Mouse (Mus musculus) layer of hippocampus, postnatal 10 days (tissue): ENCODE data around the gene Cks1b. TPM values are rescaled to one million over a fixed set of nuclear protein-coding genes. Genes with fewer than 3 reads are reported as not detected.

ENCODE experiments used
- DNase-seq, 2 experiments: peaks; one replicate each; pipeline ENCODE4 v3.0.0; 2021; ENCODE audit warnings: low spot score in 2 of 2
- total RNA-seq, 2 experiments: library from RNA; stranded (reverse); gene quantifications; 2 replicates each; pipeline ENCODE4 v1.2.3; 2021

Cks1b gene
- total RNA-seq, 2 experiments from 2014 or later: 9.8 to 10.9 TPM

- DNase-seq: no peak
These were observed 34.4 kb downstream of the Cks1b start for GRCm38 (mm10) chr3:89383651-89384255.

DNA sequence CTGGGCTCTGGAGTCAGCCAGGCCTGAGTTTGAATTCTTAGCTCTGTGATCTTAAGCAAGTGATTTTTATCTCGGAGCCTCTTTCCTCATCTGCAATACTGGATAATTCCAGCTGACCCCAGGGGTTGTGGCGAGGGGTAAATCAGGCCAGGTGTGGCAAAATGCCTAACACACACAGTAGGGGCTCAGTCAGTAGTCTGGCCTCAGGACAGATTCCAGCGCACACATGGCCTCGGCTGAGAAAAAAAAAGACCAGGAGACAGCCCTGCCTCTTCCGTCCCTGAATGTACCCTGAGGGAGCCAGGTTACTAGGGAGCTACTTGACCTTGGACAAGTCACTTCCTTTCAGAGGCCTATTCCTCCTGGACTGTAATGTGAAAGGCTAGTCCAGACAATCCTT is 35.2 kb downstream of the Cks1b start:
- DNase-seq: no peak

GRCm38 (mm10) chr3:89382033-89382882 is 35.9 kb downstream of the Cks1b start:
- no peak for DNase-seq

- DNase-seq: no peak
These were observed 37.0 kb downstream of the Cks1b start for GRCm38 (mm10) chr3:89381233-89381632.

GRCm38 (mm10) chr3:89380711-89381110 is 37.5 kb downstream of the Cks1b start:
- DNase-seq: no peak

DNA sequence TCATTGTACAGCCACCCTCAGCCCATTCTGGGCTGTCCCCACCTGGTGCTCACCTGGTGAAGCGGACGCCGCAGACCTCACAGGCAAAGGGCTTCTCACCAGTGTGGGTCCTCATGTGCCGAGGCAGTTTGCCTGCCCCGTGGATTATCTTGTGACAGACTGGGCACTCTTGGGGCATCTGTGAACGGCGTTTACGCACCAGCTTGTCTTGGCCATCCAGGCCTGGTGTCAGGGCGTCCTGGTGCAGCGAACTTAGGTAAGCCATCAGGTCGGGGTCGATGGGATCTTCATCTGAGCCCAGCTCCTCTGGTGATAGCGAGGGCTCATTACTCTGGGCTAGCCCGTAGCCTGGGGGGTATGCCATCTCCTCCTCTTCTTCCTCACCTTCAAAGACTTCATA is 37.9 kb downstream of the Cks1b start:
- no peak for DNase-seq

DNA sequence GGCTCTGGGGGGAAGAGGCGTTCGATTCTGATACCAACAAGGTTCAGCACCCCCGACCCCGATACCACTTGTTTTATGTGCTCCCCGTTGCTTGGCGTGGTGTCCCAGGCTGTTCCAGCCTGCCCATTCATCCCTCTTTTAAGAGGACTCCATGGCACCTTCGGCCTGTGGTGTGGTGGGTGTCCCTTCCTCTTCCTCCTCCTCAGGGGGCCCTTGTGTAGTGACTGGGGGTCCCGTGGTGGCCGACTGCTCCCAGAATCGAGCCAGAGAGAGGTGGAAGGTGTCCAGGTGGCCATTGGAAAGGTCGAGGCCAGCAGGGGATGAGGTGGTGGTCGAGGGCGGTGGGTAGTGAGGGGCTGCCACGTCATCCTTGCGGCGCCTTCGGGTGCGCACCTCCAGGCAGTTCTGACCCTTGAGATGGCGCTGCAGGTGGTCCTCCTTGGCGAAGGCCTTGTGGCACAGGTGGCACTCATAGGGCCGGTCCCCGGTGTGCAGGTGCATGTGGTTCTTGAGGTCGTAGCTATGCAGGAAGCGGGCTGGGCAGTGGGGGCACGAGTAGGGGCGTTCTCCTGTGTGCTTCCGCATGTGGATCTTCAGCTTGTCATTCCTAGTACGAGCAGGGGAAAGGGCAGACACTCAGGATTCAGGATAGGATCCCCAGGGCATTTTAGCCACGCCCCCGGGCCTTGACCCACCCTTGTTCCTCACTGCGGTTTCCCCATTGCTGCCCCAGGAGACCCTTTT is 38.6 kb downstream of the Cks1b start:
- no peak for DNase-seq

DNA sequence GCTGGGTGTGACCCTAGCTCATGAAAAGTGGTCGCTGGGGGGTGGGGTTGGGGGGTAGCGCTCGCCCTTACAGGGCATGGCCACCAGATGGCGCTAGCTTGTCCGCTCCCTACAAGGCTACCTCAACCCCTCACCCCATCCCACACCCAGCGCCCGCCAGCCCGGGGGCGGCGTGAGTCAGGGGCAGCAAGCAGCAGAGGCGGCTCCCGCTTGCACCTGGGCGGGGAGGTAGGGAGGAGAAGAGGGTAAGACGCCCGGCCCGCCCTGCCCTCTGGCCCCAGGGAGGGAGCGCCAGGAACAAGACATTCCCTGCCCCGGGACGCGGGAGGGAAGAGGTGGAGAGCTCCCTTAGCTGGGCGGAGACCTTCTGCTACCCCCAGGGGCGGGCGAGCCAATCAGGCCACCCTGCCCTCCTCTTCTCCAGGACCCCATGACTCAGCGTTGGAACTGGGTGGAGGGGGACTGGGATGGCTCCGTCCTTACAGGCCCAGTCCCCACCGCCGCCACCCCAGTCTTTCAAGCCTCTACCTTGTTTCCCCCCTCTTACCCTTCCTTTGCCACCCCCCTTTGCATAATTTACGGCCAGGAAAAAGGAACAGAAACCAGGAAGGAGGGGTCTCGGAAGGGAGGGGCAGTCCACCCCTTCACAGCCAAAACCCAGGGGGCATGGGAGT is 39.7 kb downstream of the Cks1b start:
- peak; percentile 74 to 79 for DNase-seq

DNA sequence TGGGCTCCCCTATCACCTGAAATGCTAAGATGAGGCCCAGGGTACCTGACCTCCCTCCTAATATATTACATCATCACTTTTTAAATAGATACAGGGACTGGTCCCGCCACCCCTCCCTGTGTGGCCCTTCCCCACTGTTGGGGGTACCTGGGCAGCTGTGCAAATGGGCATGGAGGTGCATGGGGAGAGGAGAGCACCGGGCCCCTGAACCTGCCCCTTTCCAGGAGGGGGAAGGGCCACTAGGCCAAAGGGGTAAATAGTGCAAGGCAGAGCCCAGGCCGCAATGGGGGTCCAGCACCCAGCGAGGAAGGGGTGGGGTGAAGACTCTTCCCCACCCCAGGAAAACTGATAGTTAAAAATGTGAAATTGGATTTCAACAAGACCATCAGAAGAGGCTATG is 40.4 kb downstream of the Cks1b start:
- DNase-seq: peak in 1 of 2 experiments; percentile 21

DNA sequence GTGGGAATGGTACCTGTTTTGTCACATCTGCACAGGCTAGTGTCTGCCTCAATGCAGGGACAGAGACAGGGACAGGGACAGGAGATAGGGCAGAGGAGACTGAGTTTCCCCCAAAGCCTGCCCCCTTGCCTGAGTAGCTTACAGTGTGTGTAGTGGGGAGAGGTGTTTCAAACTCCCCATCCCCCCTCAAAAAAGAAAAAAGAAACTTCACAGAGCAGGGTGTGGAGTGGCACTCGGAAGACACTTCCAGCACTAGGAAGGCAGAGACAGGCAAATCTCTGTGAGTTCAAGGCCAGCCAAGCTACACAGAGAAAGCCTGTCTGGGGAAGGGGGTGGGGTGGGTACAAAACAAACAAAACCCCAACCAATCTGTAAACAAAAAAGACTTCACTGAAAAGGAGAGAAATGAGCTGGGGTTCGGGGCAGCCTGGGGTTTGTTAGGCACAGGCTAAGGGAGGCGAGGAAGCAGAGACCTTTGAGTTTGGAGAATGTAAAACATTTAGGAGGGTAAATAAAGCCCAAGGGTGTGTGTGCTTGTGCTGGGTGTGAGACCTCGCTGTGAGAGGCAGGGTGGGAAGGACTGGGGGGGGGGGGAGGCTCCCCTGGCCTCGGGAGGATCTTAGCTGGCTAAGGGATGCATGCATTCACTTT is 44.5 kb downstream of the Cks1b start:
- DNase-seq: no peak

DNA sequence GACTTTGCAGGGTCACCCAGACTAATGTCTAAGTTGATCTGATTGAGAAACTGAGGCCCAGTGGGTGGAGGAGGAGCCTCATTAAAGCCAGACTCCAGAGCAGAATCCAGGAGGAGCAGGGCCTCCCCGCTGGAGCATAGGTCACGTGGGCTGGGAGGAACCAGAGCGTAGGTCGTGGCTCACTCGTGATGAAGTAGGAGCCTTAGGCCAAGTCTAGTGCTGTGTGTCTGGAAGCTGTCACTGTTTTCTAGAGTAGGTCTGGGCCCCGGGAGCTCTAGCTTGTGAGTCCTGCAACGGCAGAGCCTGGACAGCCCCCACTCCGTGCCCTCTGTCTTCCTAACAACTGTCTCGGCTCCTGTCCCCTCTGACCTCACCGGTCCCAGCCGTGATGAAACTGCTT is 50.8 kb downstream of the Cks1b start:
- DNase-seq: no peak

- DNase-seq: no peak
These were observed 52.4 kb downstream of the Cks1b start for GRCm38 (mm10) chr3:89365486-89366414.

Other genes starting within 250 kb of the Cks1b start
- gene Scamp3, start 240.9 kb downstream of the Cks1b start, total RNA-seq: 10 to 100 TPM; 79.4 to 79.6 TPM
- gene Fam189b, start 235.2 kb downstream of the Cks1b start, total RNA-seq: 10 to 100 TPM; 65.8 to 69.5 TPM
- gene Gba, start 215.5 kb downstream of the Cks1b start, total RNA-seq: 10 to 100 TPM; 57.9 to 58.7 TPM
- gene Thbs3, start 203.2 kb downstream of the Cks1b start, total RNA-seq: 10 to 100 TPM; 45.2 to 48.4 TPM
- gene Mtx1, start 191.3 kb downstream of the Cks1b start, total RNA-seq: 100 to 1,000 TPM in 1 of 2 experiments, 10 to 100 TPM in 1; 92.8 to 109 TPM
- under 1 TPM; 0.66 to 0.89 TPM for gene Muc1, start 189.3 kb downstream of the Cks1b start, total RNA-seq
- gene Krtcap2, start 172.4 kb downstream of the Cks1b start, total RNA-seq: 10 to 100 TPM; 72.8 to 95.1 TPM
- gene Trim46, start 172.1 kb downstream of the Cks1b start, total RNA-seq: 100 to 1,000 TPM; 101 to 112 TPM
- 10 to 100 TPM; 53.3 to 66.3 TPM for gene Dpm3, start 159.0 kb downstream of the Cks1b start, total RNA-seq
- gene Slc50a1, start 147.8 kb downstream of the Cks1b start, total RNA-seq: 10 to 100 TPM; 27.6 to 29.8 TPM
- 1 to 10 TPM; 6.4 to 7.2 TPM for gene Efna1, start 137.2 kb downstream of the Cks1b start, total RNA-seq
- gene Efna3, start 95.4 kb downstream of the Cks1b start, total RNA-seq: 10 to 100 TPM; 59.9 to 63.1 TPM
- gene Efna4, start 80.4 kb downstream of the Cks1b start, total RNA-seq: 1 to 10 TPM; 2.7 to 3.4 TPM
- gene Adam15, start 68.4 kb downstream of the Cks1b start, total RNA-seq: 100 to 1,000 TPM; 102 to 105 TPM
- gene Dcst2, start 56.4 kb downstream of the Cks1b start, total RNA-seq: under 1 TPM; 0.51 to 0.71 TPM
- gene Dcst1, start 53.1 kb downstream of the Cks1b start, total RNA-seq: under 1 TPM in 1 of 2 experiments, not detected in 1; 0.59 TPM
- gene Zbtb7b, start 23.6 kb downstream of the Cks1b start, total RNA-seq: 1 to 10 TPM; 6.6 to 8.7 TPM
- gene Lenep, start 15.6 kb downstream of the Cks1b start, total RNA-seq: 1 to 10 TPM in 1 of 2 experiments, not detected in 1; 3.5 TPM
- 10 to 100 TPM; 28.8 to 33.6 TPM for gene Flad1, start 6.5 kb downstream of the Cks1b start, total RNA-seq
- 10 to 100 TPM; 14.7 to 15.1 TPM for gene Shc1, start 60 bp upstream of the Cks1b start, total RNA-seq
- gene Pygo2, start 11.8 kb upstream of the Cks1b start, total RNA-seq: 10 to 100 TPM; 48.5 to 52.3 TPM
- 10 to 100 TPM; 43.3 to 45.2 TPM for gene Pbxip1, start 18.3 kb upstream of the Cks1b start, total RNA-seq
- gene Pmvk, start 36.2 kb upstream of the Cks1b start, total RNA-seq: 10 to 100 TPM; 44.0 to 46.9 TPM
- 10 to 100 TPM; 28.5 to 30.3 TPM for gene Kcnn3, start 101.8 kb upstream of the Cks1b start, total RNA-seq